9 mouse cellular contexts compared by ENCODE assay signal in the genomic region with DNA sequence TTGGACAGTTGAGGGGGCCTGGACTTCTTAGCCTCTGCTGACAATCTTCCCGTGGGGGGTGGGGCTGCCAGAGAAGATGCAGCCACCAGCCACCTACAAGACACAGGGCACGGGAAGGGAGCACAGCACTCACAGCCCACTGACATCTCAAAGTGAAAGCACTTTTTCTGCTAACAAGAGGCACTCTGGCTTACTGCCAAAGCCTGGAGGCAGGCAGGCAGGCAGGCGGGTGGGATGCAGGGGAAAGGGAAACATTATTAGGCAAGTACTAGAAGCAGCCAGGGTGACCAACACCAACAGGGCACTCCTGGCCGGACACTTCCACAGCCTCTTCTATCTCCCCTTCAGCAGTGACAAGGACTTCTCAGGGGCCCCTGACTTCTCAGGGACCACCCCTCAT. TPM values are rescaled to one million over a fixed set of nuclear protein-coding genes. Genes with fewer than 3 reads are reported as not detected.
DNase-seq lines count a peak whose midpoint lies in the region; TF ChIP-seq lines count a peak whose summit lies in the region.
"Had no signal": no experiment of that assay in that cellular context is flagged by ENCODE, and none has a peak within 500 bp of the region (broad histone marks: within the 10 kb centered on the region; RNA-seq: fewer than 3 reads in every experiment).

No protein-coding gene starts in this region.

- peak overlapping the region; percentile 7 for H3K27ac ChIP-seq in forebrain, embryonic 10.5 days
- H3K27ac ChIP-seq in layer of hippocampus, adult 2 months: peak overlapping the region; percentile 24
- H3K27ac ChIP-seq: liver, embryonic 15.5 days had no signal

- no peak for TF ChIP-seq CTCF in layer of hippocampus, adult 2 months (conservative IDR thresholded peaks at IDR 0.05)

- 59% methylated on average over 4 of the region's 4 CpGs for WGBS in forebrain, embryonic 10.5 days

- DNase-seq in urinary bladder, postnatal 25 days (ENCODE audit: low spot score): peak; percentile 29
- no peak for DNase-seq in urinary bladder, adult 2 months (ENCODE audit: low spot score)
- no peak for DNase-seq in forebrain, embryonic 10.5 days (ENCODE audit: extremely low spot score, low spot score)
- DNase-seq in heart, postnatal 14 days: peak; percentile 22 to 51
- peak; percentile 59 to 60 for DNase-seq in layer of hippocampus, adult 2 months (ENCODE audit: low spot score in 2 of 2)
- DNase-seq in lung, postnatal 10 days: peak; percentile 76
- peak; percentile 45 for DNase-seq in right cerebral cortex, postnatal 25 days
- no peak for DNase-seq in adipocyte (ENCODE audit: low spot score)

- H3K27me3 ChIP-seq in forebrain, embryonic 10.5 days (ENCODE audit: poor library complexity, severe bottlenecking): peaks cover 17% of the 10 kb centered on the region

- no peak overlapping the region; the same call in 1 of the 2 replicates for H3K4me3 ChIP-seq in forebrain, embryonic 10.5 days
- H3K4me3 ChIP-seq in layer of hippocampus, adult 2 months: peak overlapping the region; percentile 37
- H3K4me3 ChIP-seq: liver, embryonic 15.5 days had no signal

- peaks cover 20% of the 10 kb centered on the region for H3K4me1 ChIP-seq in forebrain, embryonic 10.5 days

- intact Hi-C loops in heart, postnatal 14 days (cut with DNase I): no loop called here

- H3K36me3 ChIP-seq in forebrain, embryonic 10.5 days (replicated peaks): peaks cover 6% of the 10 kb centered on the region; the same call in 1 of the 2 replicates
- H3K36me3 ChIP-seq: liver, embryonic 15.5 days had no signal

- no peaks in the 10 kb centered on the region for H3K9me3 ChIP-seq in forebrain, embryonic 10.5 days
- H3K9me3 ChIP-seq: liver, embryonic 15.5 days had no signal

RNA-seq across cellular contexts. Expression of gene Rnf180, which starts 2.8 kb away (rescaled TPM):
- 2.8 and 2.9 TPM in 2 replicates for polyA plus RNA-seq in urinary bladder, adult 2 months (2012; rRNA removed)
- 6.4 and 6.6 TPM in 2 replicates for polyA plus RNA-seq in forebrain, embryonic 10.5 days (2016; fragmentation: Nextera tagmentation; extraction: Ambion mirVana)
- total RNA-seq in heart, postnatal 14 days (2021): under 1 TPM; 0.62 to 0.83 TPM
- total RNA-seq in layer of hippocampus, adult 2 months (2021): 10 to 100 TPM; 17.3 to 18.8 TPM

Comparison
In these comparisons a context has a peak if more than half of its experiments do, and no peak if none do; other contexts are left out.
1. DNase-seq: peak in urinary bladder, postnatal 25 days (single experiment), heart, postnatal 14 days (2 of 2), layer of hippocampus, adult 2 months (2 of 2), lung, postnatal 10 days (single experiment) and right cerebral cortex, postnatal 25 days (single experiment); none in urinary bladder, adult 2 months (single experiment), forebrain, embryonic 10.5 days (single experiment) and adipocyte (single experiment).
2. RNA of gene Rnf180, which starts 2.8 kb away (total RNA-seq): 17.3 to 18.8 TPM in layer of hippocampus, adult 2 months; 0.62 to 0.83 TPM in heart, postnatal 14 days; every median in the first group is over 4 times any median in the second.